Mouse (Mus musculus): ENCODE data around the gene Gpsm2.
"Not testable (repeated sequence)": the region's sequence is repeated elsewhere in the genome, so short reads cannot be mapped to it uniquely, and the experiment has no call there.

Gene Gpsm2

GRCm38 (mm10) chr3:108721076-108721991 lies 775 bp downstream of the Gpsm2 start:
- peak in 1 of 2 experiments; percentile 46 for DNase-seq

- no peak for DNase-seq
Observed at GRCm38 (mm10) chr3:108719761-108720160, 2.3 kb downstream of the Gpsm2 start.

GRCm38 (mm10) chr3:108719357-108719756 lies 2.8 kb downstream of the Gpsm2 start:
- no peak for DNase-seq

GRCm38 (mm10) chr3:108717896-108718502 lies 4.1 kb downstream of the Gpsm2 start:
- DNase-seq = no peak

GRCm38 (mm10) chr3:108714837-108715236 lies 7.3 kb downstream of the Gpsm2 start:
- DNase-seq = no peak

- DNase-seq = no peak
Observed at GRCm38 (mm10) chr3:108713065-108713675, 8.9 kb downstream of the Gpsm2 start.

- no peak for DNase-seq
Observed at GRCm38 (mm10) chr3:108711296-108711695, 10.8 kb downstream of the Gpsm2 start.

GRCm38 (mm10) chr3:108702789-108703188 lies 19.3 kb downstream of the Gpsm2 start:
- no peak for DNase-seq

- no peak for DNase-seq
Observed at GRCm38 (mm10) chr3:108701256-108701655, 20.9 kb downstream of the Gpsm2 start.

- no peak for DNase-seq
Observed at GRCm38 (mm10) chr3:108699786-108700185, 22.3 kb downstream of the Gpsm2 start.

- no peak for DNase-seq
Observed at GRCm38 (mm10) chr3:108698662-108699061, 23.4 kb downstream of the Gpsm2 start.

- DNase-seq = no peak
Observed at GRCm38 (mm10) chr3:108694321-108694720, 27.8 kb downstream of the Gpsm2 start.

- DNase-seq = no peak
Observed at GRCm38 (mm10) chr3:108689979-108690378, 32.1 kb downstream of the Gpsm2 start.

- no peak for DNase-seq
Observed at GRCm38 (mm10) chr3:108689446-108689845, 32.7 kb downstream of the Gpsm2 start.

GRCm38 (mm10) chr3:108689015-108689441 lies 33.1 kb downstream of the Gpsm2 start:
- DNase-seq = no peak

GRCm38 (mm10) chr3:108685701-108686100 lies 36.4 kb downstream of the Gpsm2 start:
- no peak for DNase-seq

- not testable (repeated sequence) for DNase-seq
Observed at GRCm38 (mm10) chr3:108683597-108683996, 38.5 kb downstream of the Gpsm2 start.

GRCm38 (mm10) chr3:108681004-108681403 lies 41.1 kb downstream of the Gpsm2 start:
- no peak for DNase-seq

GRCm38 (mm10) chr3:108676616-108677015 lies 45.5 kb downstream of the Gpsm2 start:
- DNase-seq = peak; percentile 22 to 38

GRCm38 (mm10) chr3:108660941-108661340 lies 61.2 kb downstream of the Gpsm2 start:
- no peak for DNase-seq

GRCm38 (mm10) chr3:108658612-108659011 lies 63.5 kb downstream of the Gpsm2 start:
- DNase-seq = no peak

- no peak for DNase-seq
Observed at GRCm38 (mm10) chr3:108655486-108655885, 66.6 kb downstream of the Gpsm2 start.

GRCm38 (mm10) chr3:108654566-108654965 lies 67.5 kb downstream of the Gpsm2 start:
- DNase-seq = no peak

Data from cerebellum, postnatal 25 days (tissue).